Mouse (Mus musculus) erythroblast, embryonic 14.5 days (primary cell): Measurements from ENCODE around the gene Serpinb1b.

Experiments used
- GATA1 ChIP-seq: IDR thresholded peaks from 2 replicates; pipeline ENCODE4 v1.6.1; 2012; ENCODE audit warnings: low read length, inconsistent platforms, mixed read lengths
- TAL1 ChIP-seq: IDR thresholded peaks from 3 replicates; pipeline ENCODE4 v1.6.1; 2012; ENCODE audit warnings: low read length, inconsistent platforms, mixed read lengths

DNA sequence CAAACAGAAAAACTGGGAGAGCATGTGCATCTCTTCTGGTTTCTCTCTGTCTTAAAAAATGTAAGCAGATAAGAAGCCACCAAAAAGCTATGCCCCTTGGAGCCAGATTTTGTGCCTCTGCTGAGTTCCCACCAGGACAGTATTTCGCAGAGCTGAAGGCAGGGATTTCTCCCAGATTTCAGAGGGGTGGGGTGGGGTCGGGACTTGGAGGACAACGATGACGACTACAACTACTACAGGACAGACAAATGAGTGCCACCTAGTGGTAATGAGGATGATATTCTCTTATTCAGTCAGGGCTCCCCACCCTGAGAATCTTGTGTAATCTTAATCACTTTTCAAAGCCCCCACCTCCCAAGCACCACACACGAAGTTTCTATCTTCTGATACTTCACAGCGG is 1.0 kb downstream of the Serpinb1b start:
- TF ChIP-seq TAL1 (no peak), GATA1 (no peak)
